Mouse (Mus musculus) thymus, adult 18-20 months (tissue): ENCODE results near the gene Asphd2.

Source experiments
- DNase-seq, 2 experiments: peaks; one replicate each; pipeline ENCODE4 v3.0.0; 2022; ENCODE audit warnings: mixed read lengths in 2 of 2

Asphd2 gene

GRCm38 (mm10) chr5:112346211-112346965 lies 48.3 kb downstream of the Asphd2 start:
- no peak for DNase-seq

GRCm38 (mm10) chr5:112344092-112344960 lies 50.3 kb downstream of the Asphd2 start:
- DNase-seq, result no peak

- DNase-seq, result no peak
Observed at GRCm38 (mm10) chr5:112343205-112343595, 51.5 kb downstream of the Asphd2 start.

GRCm38 (mm10) chr5:112342463-112343204 lies 52.0 kb downstream of the Asphd2 start, which contains the start of the genes Srrd and Hps4:
Srrd (minus strand) TSS chr5:112343040.
Hps4 (plus strand) TSS chr5:112343083.
- peak; percentile 67 to 72 for DNase-seq

GRCm38 (mm10) chr5:112339215-112339614 lies 55.5 kb downstream of the Asphd2 start:
- no peak for DNase-seq

- DNase-seq, result no peak
Observed at GRCm38 (mm10) chr5:112337004-112337403, 57.7 kb downstream of the Asphd2 start.

GRCm38 (mm10) chr5:112335473-112335872 lies 59.2 kb downstream of the Asphd2 start:
- DNase-seq, result peak in 1 of 2 experiments; percentile 32
